Mouse (Mus musculus): ENCODE data around the gene Man1c1.

The Man1c1 gene

DNA sequence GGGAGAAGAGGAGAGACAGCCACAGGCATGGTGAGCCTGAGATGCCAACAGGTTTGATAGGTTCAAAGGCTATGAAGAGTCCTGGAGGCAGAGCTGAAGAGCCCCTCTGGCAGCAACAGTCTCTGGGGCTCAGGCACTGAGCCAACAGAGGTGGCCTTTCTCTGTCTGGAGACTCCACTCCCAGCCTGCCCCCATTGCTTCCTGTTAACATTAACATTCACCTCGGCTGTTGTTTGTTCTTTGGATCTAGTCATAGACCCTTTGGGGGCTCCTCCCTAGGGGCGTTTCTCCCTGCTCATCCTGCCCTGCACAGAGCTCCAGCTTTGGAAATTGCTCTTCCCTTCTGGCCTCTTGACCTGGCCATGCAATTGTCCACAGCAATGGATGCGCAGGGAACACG lies 20.9 kb upstream of the Man1c1 start:
- no peak for DNase-seq (ENCODE audit: low read depth, low spot score)

DNA sequence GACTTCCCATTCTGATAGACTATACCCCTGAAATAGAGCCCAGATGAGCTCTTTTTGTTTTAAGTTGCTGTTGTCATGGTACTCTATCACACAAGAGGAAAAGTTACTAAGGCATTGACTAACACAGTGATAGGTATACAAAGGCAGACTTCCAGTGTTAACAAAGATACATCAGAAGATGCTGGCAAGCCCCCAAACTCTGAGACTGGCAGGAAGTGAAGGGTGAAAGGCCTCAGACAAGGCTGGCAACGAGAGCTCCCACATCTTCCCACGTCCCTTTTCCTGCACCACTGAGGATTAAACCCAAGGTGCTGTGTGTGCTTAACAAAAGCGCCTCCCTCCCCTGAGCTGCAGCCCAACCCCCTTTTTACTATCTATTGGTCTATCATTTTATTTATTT lies 19.2 kb upstream of the Man1c1 start:
- DNase-seq (ENCODE audit: low read depth, low spot score) = no peak

- no peak for DNase-seq (ENCODE audit: low read depth, low spot score)
Observed at GRCm38 (mm10) chr4:134721076-134721475, 17.0 kb upstream of the Man1c1 start.

DNA sequence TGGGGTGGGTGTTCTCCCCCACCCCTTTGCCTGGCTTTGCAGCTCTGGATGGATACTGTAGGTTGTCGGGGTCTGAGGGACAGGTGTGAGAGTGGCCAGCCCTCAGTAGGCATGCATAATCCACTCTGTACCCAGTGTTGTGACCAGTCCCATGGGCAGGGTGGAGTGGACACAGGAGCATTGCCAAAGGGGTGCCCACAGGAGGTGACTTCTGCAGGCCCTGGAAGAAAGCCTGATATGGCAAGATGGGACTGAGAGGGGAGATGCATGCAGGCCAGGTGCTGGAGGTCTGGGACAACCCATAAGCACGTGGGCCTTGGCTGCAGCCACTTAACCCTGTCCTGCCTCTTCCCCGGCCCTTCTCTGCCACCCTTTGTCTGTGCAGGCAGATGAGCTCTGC lies 16.3 kb upstream of the Man1c1 start:
- no peak for DNase-seq (ENCODE audit: low read depth, low spot score)

- DNase-seq (ENCODE audit: low read depth, low spot score) = no peak
Observed at GRCm38 (mm10) chr4:134719489-134719888, 15.4 kb upstream of the Man1c1 start.

GRCm38 (mm10) chr4:134713937-134714336 lies 9.8 kb upstream of the Man1c1 start:
- peak; percentile 68 for DNase-seq (ENCODE audit: low read depth, low spot score)

DNA sequence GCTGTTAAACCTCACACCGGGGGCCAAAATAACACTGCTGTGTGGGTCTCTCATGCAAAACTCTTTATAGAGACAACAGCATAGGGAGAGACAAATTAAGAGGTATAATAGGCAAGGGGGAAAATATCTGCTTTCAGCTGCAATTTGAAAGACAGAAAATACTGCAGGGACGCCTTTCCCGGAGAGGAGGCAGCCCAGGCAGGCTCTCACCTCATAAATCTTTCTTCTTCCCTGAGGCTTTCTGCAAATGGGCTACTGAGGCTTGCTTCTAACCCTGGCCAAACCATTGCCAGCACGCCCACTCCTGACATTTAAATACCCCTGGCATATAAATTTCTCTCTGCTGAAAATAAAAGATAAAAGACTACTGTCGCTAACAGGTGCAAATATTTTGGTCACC lies 1.2 kb upstream of the Man1c1 start:
- DNase-seq (ENCODE audit: low read depth, low spot score) = no peak

GRCm38 (mm10) chr4:134704590-134704989 lies 500 bp upstream of the Man1c1 start:
- DNase-seq (ENCODE audit: low read depth, low spot score) = no peak

DNA sequence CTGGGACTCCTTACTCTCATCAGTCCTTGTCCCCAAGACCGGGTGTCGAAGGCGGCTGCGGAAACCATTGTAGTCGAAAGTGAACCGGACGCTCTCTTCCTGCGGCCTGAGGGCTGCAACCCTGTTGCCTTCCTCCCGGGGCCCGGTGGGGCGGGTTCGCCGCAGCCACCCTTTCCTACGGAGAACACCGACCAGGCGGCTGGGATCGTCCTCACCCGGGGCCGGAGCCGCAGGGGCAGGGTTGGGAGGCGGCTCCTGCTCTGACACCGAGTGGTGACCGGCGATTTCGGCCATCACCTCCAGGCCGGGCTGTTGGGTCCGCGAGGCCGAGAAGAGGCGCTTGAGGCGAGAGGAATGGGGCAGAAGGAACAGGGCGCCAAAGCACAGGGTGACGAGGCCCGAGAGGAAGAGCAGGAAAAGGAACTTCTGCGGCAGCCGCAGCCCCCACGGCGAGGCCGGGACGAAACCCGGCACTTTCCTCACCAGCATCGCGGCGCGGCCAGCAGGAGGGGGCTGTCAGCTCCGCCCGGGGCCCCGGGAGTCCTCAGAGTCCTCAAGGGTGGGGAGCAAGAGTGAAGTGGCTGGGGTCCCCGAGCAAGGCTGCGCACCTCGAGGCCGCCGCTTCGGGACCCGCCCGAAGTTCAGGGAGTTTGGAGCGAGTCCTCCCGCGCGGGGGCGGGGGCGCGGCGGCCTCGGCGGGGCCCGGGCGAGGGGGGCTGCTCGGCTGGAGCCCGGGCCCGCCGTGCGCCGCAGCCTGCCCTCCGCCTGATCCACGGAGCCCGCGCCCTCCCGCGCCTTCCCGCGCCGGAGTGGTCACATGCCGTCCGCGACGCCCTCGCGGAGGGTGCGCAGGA lies 882 bp downstream of the Man1c1 start:
- DNase-seq (ENCODE audit: low read depth, low spot score) = no peak

- DNase-seq (ENCODE audit: low read depth, low spot score) = peak; percentile 47
Observed at GRCm38 (mm10) chr4:134701934-134702333, 2.2 kb downstream of the Man1c1 start.

GRCm38 (mm10) chr4:134700911-134701310 lies 3.2 kb downstream of the Man1c1 start:
- no peak for DNase-seq (ENCODE audit: low read depth, low spot score)

DNA sequence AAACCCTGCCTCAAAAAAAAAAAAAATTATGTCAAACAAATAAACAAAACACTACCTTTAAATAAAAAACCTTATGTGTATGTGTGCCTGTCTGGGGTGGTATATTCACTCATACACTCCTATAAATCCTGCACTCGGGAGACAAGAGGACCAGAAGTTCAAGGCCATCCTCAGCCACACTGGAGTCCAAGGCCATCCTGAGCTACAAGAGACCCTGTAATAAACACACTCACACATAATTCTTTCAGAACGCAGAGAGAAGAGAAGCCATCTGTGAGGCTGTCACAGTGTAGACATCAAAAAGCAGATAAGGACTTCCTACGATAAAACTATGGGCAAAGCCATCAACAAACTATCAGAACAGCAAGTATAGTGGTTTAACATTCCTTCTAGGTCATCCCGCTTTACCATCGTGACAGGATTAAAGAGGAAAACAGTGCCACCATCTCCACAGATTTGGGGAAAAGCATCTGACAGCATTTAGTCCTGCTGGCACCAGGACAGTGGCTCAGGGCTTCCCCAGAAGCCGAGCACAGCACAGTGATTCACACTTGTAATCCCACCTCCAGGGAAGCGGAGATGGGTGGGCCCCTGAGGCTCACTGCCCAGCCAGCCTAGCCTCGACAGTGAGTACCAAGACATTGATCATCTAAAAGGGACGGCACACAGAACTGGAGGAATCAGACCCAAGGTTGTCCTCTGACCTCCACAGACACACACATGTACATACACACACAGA lies 10.7 kb downstream of the Man1c1 start:
- DNase-seq (ENCODE audit: low read depth, low spot score) = no peak

GRCm38 (mm10) chr4:134692388-134692787 lies 11.7 kb downstream of the Man1c1 start:
- no peak for DNase-seq (ENCODE audit: low read depth, low spot score)

GRCm38 (mm10) chr4:134686022-134686661 lies 17.9 kb downstream of the Man1c1 start:
- DNase-seq (ENCODE audit: low read depth, low spot score) = no peak

DNA sequence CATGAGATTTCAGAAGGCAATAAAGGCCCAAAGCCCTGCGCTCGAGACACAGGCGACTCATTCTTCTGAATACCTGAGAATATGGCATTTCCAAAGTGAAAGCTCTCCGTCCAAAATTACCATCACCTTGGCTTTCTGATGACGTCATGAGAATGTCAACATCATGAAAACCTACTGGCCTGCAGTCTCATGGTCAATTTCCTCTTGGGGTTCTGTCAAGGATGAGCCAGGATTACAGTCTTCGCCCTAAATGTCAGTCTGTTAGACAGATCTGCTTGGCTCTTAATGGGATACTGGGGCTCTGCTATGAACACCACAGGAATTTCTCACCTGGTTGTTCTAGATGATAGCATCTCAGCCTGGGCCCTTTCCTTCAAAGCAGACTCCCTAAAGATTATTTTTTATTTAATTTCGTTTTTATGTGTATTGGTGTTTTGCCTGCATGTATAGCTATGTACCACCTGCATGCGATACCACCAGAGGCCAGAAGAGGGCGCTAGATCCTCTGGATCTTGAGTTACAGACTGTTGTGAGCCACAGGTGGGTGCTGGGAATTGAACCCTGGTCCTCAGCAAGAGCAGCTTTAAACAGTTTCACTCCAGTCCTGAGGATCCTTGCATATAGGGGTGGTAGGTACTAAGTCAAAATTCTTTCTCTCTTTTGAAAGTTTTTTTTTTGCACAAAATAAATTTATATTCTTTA lies 19.3 kb downstream of the Man1c1 start:
- no peak for DNase-seq (ENCODE audit: low read depth, low spot score)

DNA sequence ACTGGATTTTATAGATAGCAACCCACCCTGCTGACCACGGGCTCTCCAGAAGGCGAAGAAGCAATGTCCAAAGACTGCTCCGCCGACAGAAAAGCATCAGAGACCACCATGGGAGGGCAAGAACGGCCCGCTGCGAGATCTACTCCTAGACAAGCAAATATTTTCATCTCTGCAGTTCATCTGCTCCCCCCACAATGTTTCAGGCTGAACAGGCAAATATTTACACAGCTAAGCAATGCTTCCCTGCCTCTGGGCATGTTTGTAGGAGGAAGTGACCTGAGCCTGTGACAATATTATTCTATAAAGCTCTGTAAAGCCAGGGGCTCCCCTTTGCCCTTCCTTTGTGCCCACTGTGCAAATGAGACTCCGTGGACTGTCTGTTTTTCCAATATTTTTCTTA lies 20.2 kb downstream of the Man1c1 start:
- DNase-seq (ENCODE audit: low read depth, low spot score) = no peak

GRCm38 (mm10) chr4:134683008-134683407 lies 21.1 kb downstream of the Man1c1 start:
- DNase-seq (ENCODE audit: low read depth, low spot score) = no peak

GRCm38 (mm10) chr4:134682423-134682822 lies 21.7 kb downstream of the Man1c1 start:
- no peak for DNase-seq (ENCODE audit: low read depth, low spot score)

GRCm38 (mm10) chr4:134681819-134682218 lies 22.3 kb downstream of the Man1c1 start:
- no peak for DNase-seq (ENCODE audit: low read depth, low spot score)

GRCm38 (mm10) chr4:134677556-134678508 lies 26.3 kb downstream of the Man1c1 start:
- no peak for DNase-seq (ENCODE audit: low read depth, low spot score)

GRCm38 (mm10) chr4:134675800-134676199 lies 28.3 kb downstream of the Man1c1 start:
- no peak for DNase-seq (ENCODE audit: low read depth, low spot score)

All from embryo, embryonic 11.5 days (tissue).